Mouse (Mus musculus) megakaryocyte progenitor cell, adult 5-6 weeks (primary cell): Measurements from ENCODE around the gene Tppp3. TPM values are rescaled to one million over a fixed set of nuclear protein-coding genes. Genes with fewer than 3 reads are reported as not detected.

Experiments
- ATAC-seq: replicated peaks from 2 replicates; pipeline ENCODE4 v1.8.0; 2016; ENCODE audit warnings: mild to moderate bottlenecking, moderate TSS enrichment, inconsistent platforms; ENCODE audit not compliant: poor library complexity
- total RNA-seq, 2 experiments: library from RNA; stranded (forward) in 1 of 2; stranded (reverse) in 1 of 2; fragments of 157-497, 149-512 nt in 1 of 2; fragments of 200-1000 nt in 1 of 2; gene quantifications; 2 replicates each; pipeline versions ENCODE4 v1.2.3 to v1.2.4; 2015 to 2017

The Tppp3 gene
- total RNA-seq, 2 experiments from 2014 or later: 0.27 to 2.4 TPM

- no peak for ATAC-seq
These were observed 37.2 kb downstream of the Tppp3 start for GRCm38 (mm10) chr8:105434136-105434535.

GRCm38 (mm10) chr8:105433511-105433910, 37.8 kb downstream of the Tppp3 start:
- no peak for ATAC-seq

DNA sequence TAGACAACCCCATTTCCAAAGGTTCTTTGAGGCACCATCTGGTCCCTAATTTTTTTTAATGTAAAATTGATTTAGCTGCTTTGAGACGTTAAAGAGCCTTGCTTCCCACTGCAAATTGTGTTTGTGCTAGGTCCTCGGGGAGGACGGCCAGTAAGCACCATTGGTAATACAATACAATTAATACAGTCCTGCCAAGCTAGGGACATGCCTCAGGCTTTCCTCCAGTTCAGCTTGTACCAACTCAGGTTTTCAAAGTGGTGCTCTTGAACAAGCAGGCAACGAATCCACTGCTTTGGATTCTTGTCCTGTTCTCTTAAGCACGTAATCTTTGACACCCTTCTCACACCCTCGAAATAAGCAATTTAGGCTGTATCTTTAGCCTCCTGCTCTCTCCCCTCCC, 38.3 kb downstream of the Tppp3 start:
- no peak for ATAC-seq

DNA sequence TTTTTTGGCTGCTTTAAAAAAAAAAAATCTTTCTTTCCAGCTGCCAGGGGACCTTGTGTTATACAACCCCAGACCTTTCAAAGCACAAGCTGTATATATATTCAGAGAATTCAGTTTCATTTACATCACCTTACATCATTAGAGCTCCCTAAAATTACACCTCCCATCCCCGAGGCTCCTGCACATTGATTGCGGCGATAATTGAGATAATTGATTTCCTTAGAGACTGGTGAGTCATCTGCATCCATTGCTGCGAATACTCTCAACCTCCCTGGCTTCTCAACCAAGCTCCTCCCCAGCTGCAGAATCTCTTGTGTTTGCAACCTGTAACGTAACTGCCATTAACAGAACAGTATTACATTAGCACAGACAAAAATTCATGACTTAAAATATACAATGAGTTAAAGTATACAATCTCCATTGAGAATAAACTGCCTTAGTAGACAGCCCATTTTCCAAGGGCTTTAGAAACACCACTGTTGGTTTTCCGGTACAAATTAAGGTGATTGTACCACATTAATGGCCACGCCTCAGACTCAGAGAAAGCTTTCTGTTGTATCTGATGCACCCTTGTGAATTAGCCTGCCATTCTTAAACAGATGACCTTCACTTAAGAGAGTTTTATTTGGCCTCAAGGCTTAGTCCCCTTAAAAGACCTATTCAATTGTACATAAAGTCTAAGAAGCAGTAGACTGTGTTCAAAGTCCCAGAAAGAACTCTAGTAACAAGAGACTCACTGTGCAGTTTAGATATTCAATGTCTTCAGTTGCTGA, 39.4 kb downstream of the Tppp3 start:
- no peak for ATAC-seq

- no peak for ATAC-seq
These were observed 44.4 kb downstream of the Tppp3 start for GRCm38 (mm10) chr8:105426878-105427277.

- no peak for ATAC-seq
These were observed 49.3 kb downstream of the Tppp3 start for GRCm38 (mm10) chr8:105422006-105422405.

- no peak for ATAC-seq
These were observed 51.5 kb downstream of the Tppp3 start for GRCm38 (mm10) chr8:105419800-105420199.

GRCm38 (mm10) chr8:105418992-105419391, 52.3 kb downstream of the Tppp3 start:
- ATAC-seq: no peak

Other genes with a start within 250 kb of the Tppp3 start
- 20.8 and 31.3 TPM in 2 replicates for gene D230025D16Rik, start 246.4 kb downstream of the Tppp3 start, total RNA-seq (2015)
- 21.2 and 23.9 TPM in 2 replicates for gene D230025D16Rik, start 246.4 kb downstream of the Tppp3 start, total RNA-seq (2017)
- 0.22 and 0.27 TPM in 2 replicates for gene B3gnt9, start 216.4 kb downstream of the Tppp3 start, total RNA-seq (2015)
- gene B3gnt9, start 216.4 kb downstream of the Tppp3 start, total RNA-seq (2017): 0.17 and 0.37 TPM in 2 replicates
- gene Tradd, start 206.9 kb downstream of the Tppp3 start, total RNA-seq (2015): 7.0 and 8.7 TPM in 2 replicates
- 14.2 and 15.4 TPM in 2 replicates for gene Tradd, start 206.9 kb downstream of the Tppp3 start, total RNA-seq (2017)
- 2.3 and 3.2 TPM in 2 replicates for gene Fbxl8, start 206.9 kb downstream of the Tppp3 start, total RNA-seq (2015)
- gene Fbxl8, start 206.9 kb downstream of the Tppp3 start, total RNA-seq (2017): 1.2 and 2.3 TPM in 2 replicates
- gene Hsf4, start 201.7 kb downstream of the Tppp3 start, total RNA-seq (2015): not detected in 2 replicates
- not detected in 2 replicates for gene Hsf4, start 201.7 kb downstream of the Tppp3 start, total RNA-seq (2017)
- not detected in 2 replicates for gene Nol3, start 195.4 kb downstream of the Tppp3 start, total RNA-seq (2015)
- 0.04 TPM in 1 of 2 replicates, not detected in the other for gene Nol3, start 195.4 kb downstream of the Tppp3 start, total RNA-seq (2017)
- gene 4931428F04Rik, start 181.7 kb downstream of the Tppp3 start, total RNA-seq (2015): 2.1 and 4.2 TPM in 2 replicates
- gene 4931428F04Rik, start 181.7 kb downstream of the Tppp3 start, total RNA-seq (2017): 1.5 and 1.8 TPM in 2 replicates
- 0.52 and 0.61 TPM in 2 replicates for gene Exoc3l, start 175.4 kb downstream of the Tppp3 start, total RNA-seq (2015)
- 0.20 and 1.6 TPM in 2 replicates for gene Exoc3l, start 175.4 kb downstream of the Tppp3 start, total RNA-seq (2017)
- 121 and 126 TPM in 2 replicates for gene E2f4, start 173.9 kb downstream of the Tppp3 start, total RNA-seq (2015)
- 47.0 and 53.6 TPM in 2 replicates for gene E2f4, start 173.9 kb downstream of the Tppp3 start, total RNA-seq (2017)
- 0.49 and 0.71 TPM in 2 replicates for gene Elmo3, start 165.9 kb downstream of the Tppp3 start, total RNA-seq (2015)
- gene Elmo3, start 165.9 kb downstream of the Tppp3 start, total RNA-seq (2017): 0.33 and 0.88 TPM in 2 replicates
- gene Lrrc29, start 145.2 kb downstream of the Tppp3 start, total RNA-seq (2015): 1.2 and 2.0 TPM in 2 replicates
- 1.3 and 2.9 TPM in 2 replicates for gene Lrrc29, start 145.2 kb downstream of the Tppp3 start, total RNA-seq (2017)
- gene Tmem208, start 145.2 kb downstream of the Tppp3 start, total RNA-seq (2015): 70.7 and 84.0 TPM in 2 replicates
- 41.0 and 50.3 TPM in 2 replicates for gene Tmem208, start 145.2 kb downstream of the Tppp3 start, total RNA-seq (2017)
- gene Fhod1, start 123.6 kb downstream of the Tppp3 start, total RNA-seq (2015): 5.0 and 6.2 TPM in 2 replicates
- 2.3 and 2.9 TPM in 2 replicates for gene Fhod1, start 123.6 kb downstream of the Tppp3 start, total RNA-seq (2017)
- gene Slc9a5, start 122.7 kb downstream of the Tppp3 start, total RNA-seq (2015): 0.54 and 0.79 TPM in 2 replicates
- under 0.01 and 0.61 TPM in 2 replicates for gene Slc9a5, start 122.7 kb downstream of the Tppp3 start, total RNA-seq (2017)
- gene Plekhg4, start 98.3 kb downstream of the Tppp3 start, total RNA-seq (2015): not detected in 2 replicates
- not detected in 2 replicates for gene Plekhg4, start 98.3 kb downstream of the Tppp3 start, total RNA-seq (2017)
- gene Kctd19, start 58.0 kb downstream of the Tppp3 start, total RNA-seq (2015): not detected in 2 replicates
- 0.12 TPM in 1 of 2 replicates, not detected in the other for gene Kctd19, start 58.0 kb downstream of the Tppp3 start, total RNA-seq (2017)
- gene Lrrc36, start 58.0 kb downstream of the Tppp3 start, total RNA-seq (2015): 0.30 TPM in 1 of 2 replicates, not detected in the other
- gene Lrrc36, start 58.0 kb downstream of the Tppp3 start, total RNA-seq (2017): 0.91 and 1.2 TPM in 2 replicates
- 4.8 and 5.7 TPM in 2 replicates for gene Zdhhc1, start 25.4 kb upstream of the Tppp3 start, total RNA-seq (2015)
- 2.7 and 5.0 TPM in 2 replicates for gene Zdhhc1, start 25.4 kb upstream of the Tppp3 start, total RNA-seq (2017)
- 0.10 and 0.12 TPM in 2 replicates for gene Hsd11b2, start 47.2 kb upstream of the Tppp3 start, total RNA-seq (2015)
- gene Hsd11b2, start 47.2 kb upstream of the Tppp3 start, total RNA-seq (2017): not detected in 2 replicates
- 137 and 142 TPM in 2 replicates for gene Atp6v0d1, start 94.5 kb upstream of the Tppp3 start, total RNA-seq (2015)
- 50.5 and 56.6 TPM in 2 replicates for gene Atp6v0d1, start 94.5 kb upstream of the Tppp3 start, total RNA-seq (2017)
- gene Ripor1, start 133.7 kb upstream of the Tppp3 start, total RNA-seq (2015): 46.9 and 53.0 TPM in 2 replicates
- gene Ripor1, start 133.7 kb upstream of the Tppp3 start, total RNA-seq (2017): 6.4 and 6.6 TPM in 2 replicates
- 95.7 and 103 TPM in 2 replicates for gene Ctcf, start 165.0 kb upstream of the Tppp3 start, total RNA-seq (2015)
- gene Ctcf, start 165.0 kb upstream of the Tppp3 start, total RNA-seq (2017): 88.1 and 104 TPM in 2 replicates
- gene Agrp, start 165.9 kb upstream of the Tppp3 start, total RNA-seq (2015): not detected in 2 replicates
- gene Agrp, start 165.9 kb upstream of the Tppp3 start, total RNA-seq (2017): not detected in 2 replicates
- 2.2 and 3.4 TPM in 2 replicates for gene Carmil2, start 214.7 kb upstream of the Tppp3 start, total RNA-seq (2015)
- gene Carmil2, start 214.7 kb upstream of the Tppp3 start, total RNA-seq (2017): 2.0 and 2.2 TPM in 2 replicates
- 40.1 and 56.7 TPM in 2 replicates for gene Acd, start 229.6 kb upstream of the Tppp3 start, total RNA-seq (2015)
- 21.4 and 28.1 TPM in 2 replicates for gene Acd, start 229.6 kb upstream of the Tppp3 start, total RNA-seq (2017)
- 5.8 and 7.1 TPM in 2 replicates for gene Pard6a, start 229.6 kb upstream of the Tppp3 start, total RNA-seq (2015)
- 16.2 and 23.9 TPM in 2 replicates for gene Pard6a, start 229.6 kb upstream of the Tppp3 start, total RNA-seq (2017)
- gene 4933405L10Rik, start 236.1 kb upstream of the Tppp3 start, total RNA-seq (2015): not detected in 2 replicates
- not detected in 2 replicates for gene 4933405L10Rik, start 236.1 kb upstream of the Tppp3 start, total RNA-seq (2017)
- 12.7 and 13.0 TPM in 2 replicates for gene Enkd1, start 236.7 kb upstream of the Tppp3 start, total RNA-seq (2015)
- gene Enkd1, start 236.7 kb upstream of the Tppp3 start, total RNA-seq (2017): 10.4 and 13.9 TPM in 2 replicates